Mouse (Mus musculus) liver, embryonic 14.5 days (tissue): ENCODE data around the gene Gm27027. TPM values are rescaled to one million over a fixed set of nuclear protein-coding genes. Genes with fewer than 3 reads are reported as not detected.

Experiments used
- ATAC-seq: fragments of 200-750 bp; cut with Nextera tagmentation; 2 replicates; pipeline ENCODE4 v1.8.0; 2017; ENCODE audit warnings: moderate number of reproducible peaks, mild to moderate bottlenecking, moderate library complexity; ENCODE audit not compliant: insufficient read depth
- DNase-seq, 3 experiments: peaks; one replicate each; pipeline ENCODE4 v3.0.0-alpha.2; 2012 to 2013; ENCODE audit warnings: low read depth in 3 of 3, low spot score in 3 of 3
- H3K27ac ChIP-seq: fragments of 300-500 bp; sonication (generic); 2 replicates; pipeline ENCODE4 v1.5.1; 2014; ENCODE audit warnings: moderate library complexity, mild to moderate bottlenecking, control low read depth, inconsistent platforms
- H3K27me3 ChIP-seq: fragments of 300-500 bp; sonication (generic); 2 replicates; pipeline ENCODE4 v1.6.1; 2014; ENCODE audit warnings: mild to moderate bottlenecking, low read length, moderate library complexity; ENCODE audit not compliant: control insufficient read depth, insufficient read depth
- H3K36me3 ChIP-seq: fragments of 300-500 bp; sonication (generic); replicated peaks from 2 replicates; pipeline ENCODE4 v1.6.1; 2014; ENCODE audit warnings: low read depth; ENCODE audit not compliant: control insufficient read depth, insufficient read depth
- H3K4me1 ChIP-seq, 2 experiments: fragments of 200-500 bp in 1 of 2; fragments of 300-500 bp in 1 of 2; sonication (generic) in 1 of 2; replicated peaks; 2 replicates each; pipeline ENCODE4 v1.6.1; 2012 to 2014; ENCODE audit warnings: antibody characterized with exemption in 1 of 2, inconsistent platforms in 1 of 2, low read length in 1 of 2; ENCODE audit not compliant: control insufficient read depth in 2 of 2, insufficient read depth in 2 of 2
- H3K4me2 ChIP-seq: fragments of 300-500 bp; sonication (generic); 2 replicates; pipeline ENCODE4 v1.6.1; 2014; ENCODE audit warnings: low read depth, mild to moderate bottlenecking, control low read depth, moderate library complexity
- H3K4me3 ChIP-seq, 2 experiments: fragments of 200-500 bp in 1 of 2; fragments of 300-500 bp in 1 of 2; sonication (generic) in 1 of 2; 2 replicates each; pipeline ENCODE4 v1.5.1; 2012 to 2014; ENCODE audit warnings: low read depth in 2 of 2, low read length in 2 of 2, mild to moderate bottlenecking in 2 of 2, control low read depth in 1 of 2, inconsistent platforms in 1 of 2, moderate library complexity in 1 of 2; ENCODE audit not compliant: insufficient read depth in 1 of 2
- H3K9ac ChIP-seq: fragments of 300-500 bp; sonication (generic); replicated peaks from 2 replicates; pipeline ENCODE4 v1.6.1; 2014; ENCODE audit warnings: mild to moderate bottlenecking, control low read depth, moderate library complexity
- H3K9me3 ChIP-seq: fragments of 300-500 bp; sonication (generic); 2 replicates; pipeline ENCODE4 v1.6.1; 2016; ENCODE audit warnings: low read length, mixed read lengths; ENCODE audit not compliant: control insufficient read depth
- CTCF ChIP-seq: IDR thresholded peaks from 2 replicates; pipeline ENCODE4 v1.5.1; 2016; ENCODE audit warnings: antibody characterized with exemption, low read depth, control low read depth
- EP300 ChIP-seq: IDR thresholded peaks from 2 replicates; pipeline ENCODE4 v1.6.1; 2016; ENCODE audit warnings: antibody characterized with exemption, low read depth
- WGBS: fragments of 180-500 bp; shearing (Covaris S2); extraction: QIAGEN DNeasy Blood & Tissue Kit; methylation state at CpG from one replicate; pipeline ENCODE4 v1.1.7; 2014; ENCODE audit not compliant: insufficient replicate concordance; 5-methylcytosine and 5-hydroxymethylcytosine counted together
- polyA plus RNA-seq, 2 experiments: library from polyadenylated mRNA; depleted of rRNA in 1 of 2; stranded (reverse) in 1 of 2; unstranded in 1 of 2; fragments of >200 nt; fragmentation: Nextera tagmentation in 1 of 2; extraction: Ambion mirVana in 1 of 2; gene quantifications; 2 replicates each; pipeline versions ENCODE4 v1.2.1 to v1.2.3; 2012 to 2014

Gene Gm27027
- polyA plus RNA-seq, 2 experiments = not detected

DNA sequence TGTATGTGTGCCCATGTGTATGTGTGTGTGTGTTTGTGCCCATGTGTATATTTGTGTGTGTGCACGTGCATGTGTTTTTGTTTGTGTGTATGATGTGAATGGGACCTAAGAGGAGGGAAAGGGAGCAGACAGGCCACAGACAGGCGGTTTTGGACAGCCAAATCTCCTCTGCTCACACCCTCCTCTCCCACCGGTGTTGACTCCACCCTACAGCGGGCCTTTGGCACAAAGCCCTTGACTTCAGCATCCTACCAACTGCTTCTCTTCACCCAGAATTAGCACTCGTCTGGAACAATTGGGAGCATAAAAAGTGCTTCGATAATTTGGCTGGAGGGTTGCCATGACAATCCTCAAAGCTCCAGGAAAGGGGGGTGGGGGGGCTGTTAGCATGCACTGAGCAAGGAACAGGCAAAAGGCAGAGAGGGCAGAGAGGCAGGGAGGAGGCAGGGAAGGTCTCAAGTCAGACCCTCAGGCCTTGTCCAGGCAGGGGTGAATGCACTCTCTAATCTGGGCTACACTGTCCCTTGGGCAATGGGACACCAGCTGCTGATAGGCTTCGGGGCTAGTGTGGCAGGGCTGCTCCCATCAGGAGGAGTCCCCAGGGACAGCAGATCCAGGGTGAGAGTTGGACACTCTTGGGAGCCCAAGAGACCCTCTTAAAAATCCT lies 31.5 kb downstream of the Gm27027 start:
- no peak overlapping the region for H3K4me3 ChIP-seq
- DNase-seq = no peak
- H3K27ac ChIP-seq = no peak overlapping the region
- no peak overlapping the region for H3K9ac ChIP-seq
- H3K27me3 ChIP-seq = no peaks in the 10 kb centered on the region
- H3K9me3 ChIP-seq = no peaks in the 10 kb centered on the region
- TF ChIP-seq EP300 = no peak
- TF ChIP-seq CTCF = no peak
- no peak for ATAC-seq
- no peak overlapping the region for H3K4me2 ChIP-seq
- H3K4me1 ChIP-seq = no peaks in the 10 kb centered on the region; a peak in 1 of 4 replicates
- no peaks in the 10 kb centered on the region for H3K36me3 ChIP-seq
- WGBS = 52% methylated on average over 7 of the region's 7 CpGs

DNA sequence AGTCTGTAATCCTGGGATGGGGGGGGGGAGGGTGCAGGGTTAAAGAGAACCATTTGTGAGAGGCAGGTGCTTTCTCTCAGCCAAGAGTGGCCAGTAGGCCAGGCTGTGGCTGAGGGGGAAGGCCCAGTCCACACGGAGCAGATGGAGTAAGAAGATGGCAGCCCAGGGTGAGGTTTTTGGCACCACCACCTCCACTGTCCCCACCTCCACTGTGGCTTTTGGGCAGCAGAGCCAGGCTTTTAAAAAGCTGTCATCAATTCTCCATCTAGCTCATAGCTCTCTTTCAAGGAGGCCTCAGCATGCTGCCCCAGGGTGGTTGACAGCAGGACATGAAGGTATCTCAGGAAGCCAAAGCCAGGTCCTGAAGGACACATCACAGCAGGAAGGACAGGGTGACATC lies 32.4 kb downstream of the Gm27027 start:
- Histone ChIP-seq H3K27me3 (no peaks in the 10 kb centered on the region), H3K36me3 (no peaks in the 10 kb centered on the region), H3K4me3 (no peak overlapping the region), H3K27ac (no peak overlapping the region), H3K9me3 (no peaks in the 10 kb centered on the region), H3K4me1 (no peaks in the 10 kb centered on the region; a peak in 1 of 4 replicates), H3K9ac (no peak overlapping the region), H3K4me2 (no peak overlapping the region)
- no peak for TF ChIP-seq EP300
- no peak for TF ChIP-seq CTCF
- DNase-seq = no peak
- WGBS = 72% methylated on average over 1 of the region's 1 CpGs
- ATAC-seq = no peak

DNA sequence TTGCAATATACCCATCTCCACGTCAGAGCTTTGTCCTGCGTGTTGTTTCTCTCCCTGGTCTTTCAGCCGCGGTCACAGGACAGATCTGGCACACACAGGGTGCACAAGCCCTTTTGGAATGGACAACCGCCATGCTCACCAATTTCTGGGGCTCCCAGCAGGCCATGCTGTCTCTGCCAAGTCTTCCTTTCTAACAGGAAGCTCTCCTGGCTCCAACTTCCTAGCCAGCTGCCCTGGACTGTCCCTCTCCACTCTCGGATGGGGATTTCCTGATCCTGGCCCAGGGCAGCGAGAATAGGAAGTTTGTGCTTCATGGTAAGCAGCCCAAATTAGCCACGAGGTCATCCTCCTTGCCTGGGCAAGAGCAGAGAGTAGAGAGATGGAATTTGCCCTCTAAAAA lies 34.4 kb downstream of the Gm27027 start:
- ATAC-seq (no peak), DNase-seq (no peak)
- Histone ChIP-seq H3K9me3 (no peaks in the 10 kb centered on the region), H3K36me3 (no peaks in the 10 kb centered on the region), H3K9ac (no peak overlapping the region), H3K4me3 (no peak overlapping the region), H3K4me1 (no peaks in the 10 kb centered on the region; a peak in 1 of 4 replicates), H3K27ac (no peak overlapping the region), H3K4me2 (no peak overlapping the region), H3K27me3 (peaks cover 17% of the 10 kb centered on the region)
- WGBS = 38% methylated on average over 8 of the region's 8 CpGs
- TF ChIP-seq EP300 = no peak
- no peak for TF ChIP-seq CTCF

DNA sequence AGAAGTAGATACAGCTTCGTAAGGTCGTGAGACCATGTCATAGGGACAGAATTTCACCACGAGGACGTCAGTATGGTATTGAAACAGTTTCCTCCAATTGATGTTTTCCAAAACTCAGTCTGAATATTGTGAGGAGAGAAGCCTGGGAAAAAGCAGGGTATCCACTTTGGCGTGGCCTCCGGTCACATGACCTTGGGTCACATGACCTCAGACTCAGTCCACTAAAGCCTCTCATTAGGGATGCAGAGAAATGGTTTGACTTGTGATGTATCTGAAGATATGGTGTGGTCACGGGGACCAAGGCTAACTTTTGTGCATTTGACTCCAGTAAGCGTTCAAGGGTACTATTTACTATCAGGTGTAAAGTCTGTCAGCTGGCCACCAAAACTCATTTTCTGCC lies 36.8 kb downstream of the Gm27027 start:
- Histone ChIP-seq H3K4me2 (no peak overlapping the region), H3K27ac (no peak overlapping the region), H3K27me3 (peaks cover 39% of the 10 kb centered on the region), H3K4me1 (no peaks in the 10 kb centered on the region; a peak in 1 of 4 replicates), H3K9ac (no peak overlapping the region), H3K4me3 (no peak overlapping the region), H3K9me3 (no peaks in the 10 kb centered on the region), H3K36me3 (no peaks in the 10 kb centered on the region)
- TF ChIP-seq CTCF (no peak), EP300 (no peak)
- WGBS = 55% methylated on average over 8 of the region's 8 CpGs
- ATAC-seq (no peak), DNase-seq (no peak)

DNA sequence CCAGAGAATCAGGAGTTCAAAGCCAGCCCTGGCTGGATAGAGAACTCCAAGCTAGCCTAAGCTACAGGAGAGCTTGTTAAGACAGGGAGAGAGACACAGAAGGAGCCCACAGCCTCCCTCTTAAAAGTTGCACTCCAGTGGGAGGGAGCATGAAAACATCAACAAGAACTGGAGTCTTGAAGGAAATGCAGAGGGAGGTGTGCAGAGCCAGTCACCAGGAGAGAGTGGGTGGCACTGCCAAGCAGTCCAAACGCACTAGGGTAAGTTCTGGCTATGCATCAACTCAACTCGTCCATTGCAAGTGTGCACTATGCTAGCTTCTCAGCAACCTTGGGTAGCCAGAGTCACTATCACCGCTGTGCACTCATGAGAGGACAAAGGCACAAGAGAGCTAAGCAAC lies 37.9 kb downstream of the Gm27027 start:
- DNase-seq = no peak

More for the DNA sequence above, 37.9 kb downstream of the Gm27027 start:
- Histone ChIP-seq H3K9me3 (no peaks in the 10 kb centered on the region), H3K27me3 (peaks cover 44% of the 10 kb centered on the region), H3K4me2 (no peak overlapping the region), H3K27ac (no peak overlapping the region), H3K36me3 (no peaks in the 10 kb centered on the region), H3K4me3 (no peak overlapping the region), H3K9ac (no peak overlapping the region), H3K4me1 (no peaks in the 10 kb centered on the region; a peak in 1 of 4 replicates)
- WGBS = 47% methylated on average over 3 of the region's 3 CpGs
- TF ChIP-seq CTCF (no peak), EP300 (no peak)
- no peak for ATAC-seq
